In genomic region chr2:143903376-143904045, GRCm38 (mm10) we compare ENCODE assay signal across 11 mouse cellular contexts. TPM values are rescaled to one million over a fixed set of nuclear protein-coding genes. Genes with fewer than 3 reads are reported as not detected.
DNase-seq lines count a peak whose midpoint lies in the region; ATAC-seq and TF ChIP-seq lines count a peak whose summit lies in the region.
"Had no signal": no experiment of that assay in that cellular context is flagged by ENCODE, and none has a peak within 500 bp of the region (broad histone marks: within the 10 kb centered on the region; RNA-seq: fewer than 3 reads in every experiment).

No protein-coding gene starts in this region.

- no peak overlapping the region for H3K4me2 ChIP-seq in kidney, postnatal 0 days (ENCODE audit: low read length)
- no peak overlapping the region for H3K4me2 ChIP-seq in kidney, embryonic 14.5 days (replicated peaks; ENCODE audit: low read depth, low read length)
- no peak overlapping the region for H3K4me2 ChIP-seq in hindbrain, embryonic 13.5 days
- H3K4me2 ChIP-seq: liver, embryonic 12.5 days; midbrain, embryonic 13.5 days had no signal

- whole genome bisulfite sequencing in kidney, postnatal 0 days = 54% methylated on average over 9 of the region's 9 CpGs
- whole genome bisulfite sequencing in kidney, embryonic 14.5 days = 65% methylated on average over 9 of the region's 9 CpGs
- WGBS in hindbrain, embryonic 13.5 days = 86% methylated on average over 9 of the region's 9 CpGs

- H3K27ac ChIP-seq in kidney, postnatal 0 days = peak overlapping the region; percentile 60; the same call in 1 of the 2 replicates
- no peak overlapping the region for H3K27ac ChIP-seq in kidney, embryonic 14.5 days (ENCODE audit: low read depth, low read length)
- no peak overlapping the region for H3K27ac ChIP-seq in hindbrain, embryonic 13.5 days
- H3K27ac ChIP-seq: layer of hippocampus, adult 2 months; liver, embryonic 12.5 days; midbrain, embryonic 13.5 days had no signal

- no peaks in the 10 kb centered on the region for H3K9me3 ChIP-seq in kidney, postnatal 0 days (replicated peaks; ENCODE audit: low read length)
- H3K9me3 ChIP-seq in kidney, embryonic 14.5 days (ENCODE audit: control insufficient read depth, low read length) = no peaks in the 10 kb centered on the region
- H3K9me3 ChIP-seq in hindbrain, embryonic 13.5 days = no peaks in the 10 kb centered on the region
- H3K9me3 ChIP-seq: liver, embryonic 12.5 days; midbrain, embryonic 13.5 days had no signal

- no peaks in the 10 kb centered on the region for H3K36me3 ChIP-seq in kidney, postnatal 0 days (ENCODE audit: insufficient read depth, low read length)
- no peaks in the 10 kb centered on the region for H3K36me3 ChIP-seq in kidney, embryonic 14.5 days (ENCODE audit: control insufficient read depth, insufficient read depth, low read length)
- H3K36me3 ChIP-seq in hindbrain, embryonic 13.5 days = no peaks in the 10 kb centered on the region
- H3K36me3 ChIP-seq: liver, embryonic 12.5 days; midbrain, embryonic 13.5 days had no signal

- peak; percentile 58 for DNase-seq in adrenal gland, adult 2 months
- DNase-seq in adrenal gland, postnatal 14 days = no peak
- peak; percentile 47 for DNase-seq in kidney, postnatal 0 days (ENCODE audit: low spot score)
- peak; percentile 34 for DNase-seq in brain, adult 2 months (ENCODE audit: low read depth, low spot score)
- no peak for DNase-seq in retina, postnatal 1 day

- H3K4me1 ChIP-seq in kidney, postnatal 0 days (replicated peaks; ENCODE audit: insufficient read depth, low read length) = no peaks in the 10 kb centered on the region
- H3K4me1 ChIP-seq in kidney, embryonic 14.5 days (ENCODE audit: control insufficient read depth, insufficient read depth, low read length) = no peaks in the 10 kb centered on the region
- H3K4me1 ChIP-seq in hindbrain, embryonic 13.5 days (replicated peaks) = no peaks in the 10 kb centered on the region
- H3K4me1 ChIP-seq: midbrain, embryonic 13.5 days had no signal

- TF ChIP-seq CTCF in kidney, postnatal 0 days (IDR thresholded peaks at IDR 0.05; ENCODE audit: low read depth) = no peak

- ATAC-seq in kidney, postnatal 0 days (replicated peaks; ENCODE audit: low FRiP score, low read depth) = no peak
- no peak for ATAC-seq in kidney, embryonic 14.5 days (ENCODE audit: low FRiP score, low TSS enrichment)
- peak; percentile 28; the same call in 1 of the 2 replicates for ATAC-seq in megakaryocyte progenitor cell, adult 5-6 weeks (replicated peaks; ENCODE audit: poor library complexity)
- ATAC-seq in hindbrain, embryonic 13.5 days (ENCODE audit: low FRiP score) = no peak
- ATAC-seq: liver, embryonic 12.5 days; midbrain, embryonic 13.5 days had no signal

- no peak overlapping the region for H3K9ac ChIP-seq in kidney, postnatal 0 days (ENCODE audit: low read depth, low read length)
- no peak overlapping the region for H3K9ac ChIP-seq in kidney, embryonic 14.5 days (ENCODE audit: low read depth, low read length)
- no peak overlapping the region for H3K9ac ChIP-seq in hindbrain, embryonic 13.5 days
- H3K9ac ChIP-seq: liver, embryonic 12.5 days; midbrain, embryonic 13.5 days had no signal

- H3K27me3 ChIP-seq in kidney, postnatal 0 days (ENCODE audit: insufficient read depth, low read length) = no peaks in the 10 kb centered on the region
- H3K27me3 ChIP-seq in kidney, embryonic 14.5 days (ENCODE audit: control insufficient read depth, insufficient read depth, low read length) = no peaks in the 10 kb centered on the region
- H3K27me3 ChIP-seq in hindbrain, embryonic 13.5 days = no peaks in the 10 kb centered on the region
- H3K27me3 ChIP-seq: liver, embryonic 12.5 days; midbrain, embryonic 13.5 days had no signal

- no peak overlapping the region for H3K4me3 ChIP-seq in kidney, postnatal 0 days (replicated peaks; ENCODE audit: low read depth, low read length)
- H3K4me3 ChIP-seq in kidney, embryonic 14.5 days (ENCODE audit: low read length) = no peak overlapping the region
- no peak overlapping the region for H3K4me3 ChIP-seq in hindbrain, embryonic 13.5 days
- H3K4me3 ChIP-seq: layer of hippocampus, adult 2 months; liver, embryonic 12.5 days; midbrain, embryonic 13.5 days had no signal

RNA-seq across cellular contexts. Expression of gene Dstn, which starts 11.6 kb away (rescaled TPM):
- total RNA-seq in adrenal gland, adult 2 months (2021) = 100 to 1,000 TPM; 233 to 305 TPM
- polyA plus RNA-seq in adrenal gland, adult 2 months (2012; rRNA removed) = 12.2 and 20.6 TPM in 2 replicates
- total RNA-seq in adrenal gland, postnatal 14 days (2021) = 194 and 201 TPM in 2 replicates
- polyA plus RNA-seq in kidney, postnatal 0 days (2015; fragmentation: Nextera tagmentation; extraction: Ambion mirVana) = 513 and 555 TPM in 2 replicates
- 319 and 404 TPM in 2 replicates for polyA plus RNA-seq in kidney, embryonic 14.5 days (2014; fragmentation: Nextera tagmentation; extraction: Ambion mirVana)
- 426 and 508 TPM in 2 replicates for total RNA-seq in megakaryocyte progenitor cell, adult 5-6 weeks (2015)
- total RNA-seq in megakaryocyte progenitor cell, adult 5-6 weeks (2017) = 607 and 687 TPM in 2 replicates
- 439 and 440 TPM in 2 replicates for polyA plus RNA-seq in hindbrain, embryonic 13.5 days (2015; fragmentation: Nextera tagmentation; extraction: Ambion mirVana)

RNA-seq across cellular contexts. Expression of gene Bfsp1, which starts 40.5 kb away (rescaled TPM):
- total RNA-seq in adrenal gland, adult 2 months (2021) = under 1 TPM; 0.37 to 0.79 TPM
- 0.62 and 0.81 TPM in 2 replicates for polyA plus RNA-seq in adrenal gland, adult 2 months (2012; rRNA removed)
- total RNA-seq in adrenal gland, postnatal 14 days (2021) = 0.74 and 0.94 TPM in 2 replicates
- 1.6 and 2.2 TPM in 2 replicates for polyA plus RNA-seq in kidney, postnatal 0 days (2015; fragmentation: Nextera tagmentation; extraction: Ambion mirVana)
- 1.0 and 1.7 TPM in 2 replicates for polyA plus RNA-seq in kidney, embryonic 14.5 days (2014; fragmentation: Nextera tagmentation; extraction: Ambion mirVana)
- 0.07 TPM in 1 of 2 replicates, not detected in the other for total RNA-seq in megakaryocyte progenitor cell, adult 5-6 weeks (2015)
- total RNA-seq in megakaryocyte progenitor cell, adult 5-6 weeks (2017) = 0.50 TPM in 1 of 2 replicates, not detected in the other
- polyA plus RNA-seq in hindbrain, embryonic 13.5 days (2015; fragmentation: Nextera tagmentation; extraction: Ambion mirVana) = 1.4 and 1.6 TPM in 2 replicates

Comparison
In these comparisons a context has a peak if more than half of its experiments do, and no peak if none do; other contexts are left out.
1. DNase-seq: peak in adrenal gland, adult 2 months (single experiment), kidney, postnatal 0 days (single experiment) and brain, adult 2 months (single experiment); none in adrenal gland, postnatal 14 days (single experiment) and retina, postnatal 1 day (single experiment).
2. RNA of gene Dstn, which starts 11.6 kb away (polyA plus RNA-seq): 513 to 555 TPM in kidney, postnatal 0 days, 439 to 440 TPM in hindbrain, embryonic 13.5 days and 319 to 404 TPM in kidney, embryonic 14.5 days; 12.2 to 20.6 TPM in adrenal gland, adult 2 months; every median in the first group is over 10 times any median in the second.